Comparison of ENCODE assay signal across 29 mouse cellular contexts in the genomic region with DNA sequence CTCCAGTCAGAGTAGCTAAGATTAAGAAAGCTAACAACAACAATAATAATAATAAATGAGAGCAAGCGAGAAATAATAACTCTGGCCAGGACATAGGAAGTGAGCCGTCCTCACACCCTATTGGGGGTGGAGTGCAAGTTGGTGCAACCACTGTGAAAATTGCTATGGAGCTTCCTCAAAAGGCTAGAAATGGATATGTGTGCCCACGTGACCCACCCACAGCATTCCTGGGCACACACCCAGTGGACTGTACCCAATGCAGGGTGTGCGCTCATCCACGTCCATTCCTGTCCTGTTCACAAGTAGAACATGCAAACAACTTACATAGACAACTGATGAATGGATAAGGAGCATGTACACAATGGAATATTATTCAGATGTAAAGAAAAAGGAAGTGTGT.
DNase-seq lines count a peak whose midpoint lies in the region; ATAC-seq and TF ChIP-seq lines count a peak whose summit lies in the region.
"Had no signal": no experiment of that assay in that cellular context is flagged by ENCODE, and none has a peak within 500 bp of the region (broad histone marks: within the 10 kb centered on the region; RNA-seq: fewer than 3 reads in every experiment).

No protein-coding gene starts in this region.

- H3K27me3 ChIP-seq in kidney, adult 2 months (replicated peaks; ENCODE audit: control insufficient read depth, insufficient read depth, low read length): no peaks in the 10 kb centered on the region
- no peaks in the 10 kb centered on the region for H3K27me3 ChIP-seq in kidney, embryonic 14.5 days (ENCODE audit: control insufficient read depth, insufficient read depth, low read length)
- H3K27me3 ChIP-seq in C2C12 (ENCODE audit: control insufficient read depth, insufficient read depth, insufficient read length): no peaks in the 10 kb centered on the region
- H3K27me3 ChIP-seq in stomach, postnatal 0 days (ENCODE audit: control insufficient read depth, insufficient read depth, low read length): no peaks in the 10 kb centered on the region
- H3K27me3 ChIP-seq: forebrain, embryonic 12.5 days; hindbrain, embryonic 15.5 days; liver, embryonic 13.5 days; neural tube, embryonic 15.5 days; stomach, embryonic 15.5 days had no signal

- no peak overlapping the region for H3K9ac ChIP-seq in kidney, embryonic 14.5 days (ENCODE audit: low read depth, low read length)
- H3K9ac ChIP-seq in stomach, postnatal 0 days (ENCODE audit: low read length): no peak overlapping the region
- H3K9ac ChIP-seq: forebrain, embryonic 12.5 days; forebrain, postnatal 0 days; hindbrain, embryonic 15.5 days; liver, embryonic 13.5 days; neural tube, embryonic 15.5 days; stomach, embryonic 15.5 days had no signal

- 56% methylated on average over 5 of the region's 5 CpGs for WGBS in kidney, adult 2 months
- 89% methylated on average over 5 of the region's 5 CpGs for WGBS in kidney, embryonic 14.5 days
- WGBS in stomach, postnatal 0 days: 72% methylated on average over 5 of the region's 5 CpGs

- no peak overlapping the region for H3K4me3 ChIP-seq in kidney, adult 2 months (ENCODE audit: insufficient read depth, low read depth, low read length)
- no peak overlapping the region for H3K4me3 ChIP-seq in kidney, embryonic 14.5 days (ENCODE audit: low read length)
- H3K4me3 ChIP-seq in C2C12 (ENCODE audit: insufficient read depth, poor library complexity, severe bottlenecking): no peak overlapping the region
- H3K4me3 ChIP-seq in stomach, postnatal 0 days (ENCODE audit: low read depth, low read length): no peak overlapping the region
- H3K4me3 ChIP-seq: forebrain, embryonic 12.5 days; hindbrain, embryonic 10.5 days; hindbrain, embryonic 15.5 days; liver, embryonic 13.5 days; neural tube, embryonic 15.5 days; stomach, embryonic 15.5 days had no signal

- H3K36me3 ChIP-seq in kidney, adult 2 months (ENCODE audit: control insufficient read depth, insufficient read depth, low read length): no peaks in the 10 kb centered on the region
- H3K36me3 ChIP-seq in kidney, embryonic 14.5 days (ENCODE audit: control insufficient read depth, insufficient read depth, low read length): no peaks in the 10 kb centered on the region
- H3K36me3 ChIP-seq in C2C12 (ENCODE audit: control insufficient read depth, insufficient read depth): no peaks in the 10 kb centered on the region
- H3K36me3 ChIP-seq in stomach, postnatal 0 days (ENCODE audit: control insufficient read depth, insufficient read depth, low read length): no peaks in the 10 kb centered on the region
- H3K36me3 ChIP-seq: forebrain, embryonic 12.5 days; hindbrain, embryonic 10.5 days; hindbrain, embryonic 15.5 days; liver, embryonic 13.5 days; neural tube, embryonic 15.5 days; stomach, embryonic 15.5 days had no signal

- no peak for TF ChIP-seq CTCF in kidney, adult 2 months (conservative IDR thresholded peaks at IDR 0.05; ENCODE audit: insufficient read depth, insufficient read length, low read depth, low read length)
- TF ChIP-seq CTCF in C2C12 (IDR thresholded peaks at IDR 0.05; ENCODE audit: control insufficient read depth, insufficient read depth, insufficient read length): no peak
- TF ChIP-seq CTCF in stomach, postnatal 0 days (IDR thresholded peaks at IDR 0.05; ENCODE audit: low read depth): no peak

- H3K4me1 ChIP-seq in kidney, adult 2 months (ENCODE audit: control insufficient read depth, insufficient read depth, low read length): no peaks in the 10 kb centered on the region
- peaks cover 6% of the 10 kb centered on the region for H3K4me1 ChIP-seq in kidney, embryonic 14.5 days (ENCODE audit: control insufficient read depth, insufficient read depth, low read length)
- no peaks in the 10 kb centered on the region for H3K4me1 ChIP-seq in stomach, postnatal 0 days (replicated peaks; ENCODE audit: control insufficient read depth, insufficient read depth)
- H3K4me1 ChIP-seq: liver, embryonic 13.5 days had no signal

- no peak for TF ChIP-seq EP300 in stomach, postnatal 0 days (optimal IDR thresholded peaks at IDR 0.05)

- no peak for TF ChIP-seq POLR2A in kidney, adult 2 months (IDR thresholded peaks at IDR 0.05; ENCODE audit: low read depth, low read length)

- H3ac ChIP-seq in C2C12 (ENCODE audit: control insufficient read depth, insufficient read length, low read depth): no peak overlapping the region

- peak; percentile 13 for DNase-seq in kidney, adult 2 months
- no peak for DNase-seq in stomach, postnatal 0 days (ENCODE audit: low spot score)
- no peak for DNase-seq in spleen, postnatal 4 days (ENCODE audit: low spot score in 2 of 2)
- no peak for DNase-seq in neural tube, embryonic 10.5 days (ENCODE audit: extremely low spot score, low spot score)
- DNase-seq: adrenal gland, postnatal 25 days; cerebellum, adult 2 months; cerebellum, postnatal 14 days; forebrain, postnatal 0 days; heart, postnatal 14 days; kidney, adult 11 months; kidney, postnatal 14 days; left cerebral cortex, postnatal 4 days; liver, embryonic 13.5 days; lung, adult 18-20 months; retina, postnatal 1 day; right cerebral cortex, postnatal 14 days; thymus, postnatal 14 days had no signal

- no peaks in the 10 kb centered on the region for H3K9me3 ChIP-seq in kidney, embryonic 14.5 days (ENCODE audit: control insufficient read depth, low read length)
- no peaks in the 10 kb centered on the region for H3K9me3 ChIP-seq in stomach, postnatal 0 days (ENCODE audit: control insufficient read depth, low read length)
- H3K9me3 ChIP-seq: forebrain, embryonic 12.5 days; hindbrain, embryonic 10.5 days; hindbrain, embryonic 15.5 days; liver, embryonic 13.5 days; neural tube, embryonic 15.5 days; stomach, embryonic 15.5 days had no signal

- no peaks in the 10 kb centered on the region for H3K79me3 ChIP-seq in C2C12 (ENCODE audit: low read depth)

- no peak overlapping the region for H3K4me2 ChIP-seq in kidney, embryonic 14.5 days (replicated peaks; ENCODE audit: low read depth, low read length)
- H3K4me2 ChIP-seq in stomach, postnatal 0 days (replicated peaks; ENCODE audit: low read depth): no peak overlapping the region
- H3K4me2 ChIP-seq: forebrain, embryonic 12.5 days; hindbrain, embryonic 15.5 days; liver, embryonic 13.5 days; midbrain, embryonic 11.5 days; neural tube, embryonic 15.5 days; stomach, embryonic 15.5 days had no signal

- no peak for ATAC-seq in kidney, embryonic 14.5 days (ENCODE audit: low FRiP score, low TSS enrichment)
- peak; percentile 66 for ATAC-seq in granulocyte monocyte progenitor cell, adult 5-6 weeks (replicated peaks; ENCODE audit: poor library complexity, severe bottlenecking)
- peak; percentile 34; the same call in 1 of the 2 replicates for ATAC-seq in stomach, postnatal 0 days (ENCODE audit: low FRiP score, low TSS enrichment)
- ATAC-seq: CD4-positive, CD25-positive, alpha-beta regulatory T cell, adult 4 months; forebrain, postnatal 0 days; inflammation-experienced regulatory T-cells, adult 6 months; lung, postnatal 0 days had no signal

- no peaks in the 10 kb centered on the region for H3K79me2 ChIP-seq in C2C12 (ENCODE audit: control insufficient read depth, insufficient read depth)

- H3K27ac ChIP-seq in kidney, adult 2 months (ENCODE audit: insufficient read depth, low read depth, low read length): no peak overlapping the region
- H3K27ac ChIP-seq in kidney, embryonic 14.5 days (ENCODE audit: low read depth, low read length): no peak overlapping the region
- H3K27ac ChIP-seq in stomach, postnatal 0 days (replicated peaks): no peak overlapping the region
- H3K27ac ChIP-seq: forebrain, embryonic 12.5 days; hindbrain, embryonic 10.5 days; hindbrain, embryonic 15.5 days; liver, embryonic 13.5 days; neural tube, embryonic 15.5 days; stomach, embryonic 15.5 days had no signal

TF ChIP-seq in C2C12, 6 proteins besides CTCF, POLR2A, EP300 and RAD21:
- no peak for TF ChIP-seq FOSL1 (IDR thresholded peaks at IDR 0.05; ENCODE audit: insufficient read depth, low read length, poor library complexity, severe bottlenecking)
- no peak for TF ChIP-seq MAX (IDR thresholded peaks at IDR 0.05)
- TF ChIP-seq MYOG (IDR thresholded peaks at IDR 0.05; ENCODE audit: control insufficient read depth, extremely low read depth, insufficient read length): no peak
- peak; percentile 100 for TF ChIP-seq USF1 (IDR thresholded peaks at IDR 0.05; ENCODE audit: low read depth)
- no peak for TF ChIP-seq MYOD1 (IDR thresholded peaks at IDR 0.05; ENCODE audit: control insufficient read depth, insufficient read length, low read depth)
- peak; percentile 3 for TF ChIP-seq CEBPB (IDR thresholded peaks at IDR 0.05; ENCODE audit: low read depth)
